Mouse (Mus musculus) kidney, postnatal 36 days (tissue): Measurements from ENCODE around the gene Gm20388.
"Not testable (repeated sequence)": the region's sequence is repeated elsewhere in the genome, so short reads cannot be mapped to it uniquely, and the experiment has no call there.

Experiments used
- DNase-seq, 2 experiments: peaks; one replicate each; pipeline ENCODE4 v3.0.0; 2021 to 2022; ENCODE audit warnings: mixed read lengths in 2 of 2

Gm20388 gene

GRCm38 (mm10) chr8:120321724-120322123 is 411.1 kb downstream of the Gm20388 start:
- DNase-seq: peak in 1 of 2 experiments; percentile 64

- DNase-seq: peak; percentile 69 to 75
These were observed 412.4 kb downstream of the Gm20388 start for GRCm38 (mm10) chr8:120322956-120323448.

GRCm38 (mm10) chr8:120324555-120324954 is 413.9 kb downstream of the Gm20388 start:
- DNase-seq: peak; percentile 59 to 68

GRCm38 (mm10) chr8:120325172-120325767 is 414.6 kb downstream of the Gm20388 start:
- DNase-seq: peak in 1 of 2 experiments; percentile 18

DNA sequence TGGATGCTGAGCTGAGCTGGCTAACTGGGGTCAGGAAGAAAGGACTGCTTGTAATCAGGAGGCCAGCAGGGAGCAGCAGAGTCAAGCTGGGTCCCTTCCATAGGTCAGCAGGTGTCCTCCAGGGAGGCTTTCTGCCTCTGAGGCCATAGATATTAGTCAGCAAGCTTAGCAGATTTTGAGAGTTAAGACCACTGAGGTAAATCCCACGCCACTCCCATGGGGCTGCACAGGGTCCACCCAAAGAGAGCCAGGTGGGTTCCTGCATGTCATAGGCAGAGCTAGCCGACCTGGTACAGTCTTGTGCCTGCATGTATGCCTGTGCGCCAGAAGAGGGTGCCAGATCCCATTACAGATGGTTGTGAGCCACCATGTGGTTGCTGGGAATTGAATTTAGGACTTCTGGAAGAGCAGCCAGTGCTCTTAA is 416.5 kb downstream of the Gm20388 start:
- peak; percentile 56 to 78 for DNase-seq

- no peak for DNase-seq
These were observed 417.9 kb downstream of the Gm20388 start for GRCm38 (mm10) chr8:120328361-120329022.

DNA sequence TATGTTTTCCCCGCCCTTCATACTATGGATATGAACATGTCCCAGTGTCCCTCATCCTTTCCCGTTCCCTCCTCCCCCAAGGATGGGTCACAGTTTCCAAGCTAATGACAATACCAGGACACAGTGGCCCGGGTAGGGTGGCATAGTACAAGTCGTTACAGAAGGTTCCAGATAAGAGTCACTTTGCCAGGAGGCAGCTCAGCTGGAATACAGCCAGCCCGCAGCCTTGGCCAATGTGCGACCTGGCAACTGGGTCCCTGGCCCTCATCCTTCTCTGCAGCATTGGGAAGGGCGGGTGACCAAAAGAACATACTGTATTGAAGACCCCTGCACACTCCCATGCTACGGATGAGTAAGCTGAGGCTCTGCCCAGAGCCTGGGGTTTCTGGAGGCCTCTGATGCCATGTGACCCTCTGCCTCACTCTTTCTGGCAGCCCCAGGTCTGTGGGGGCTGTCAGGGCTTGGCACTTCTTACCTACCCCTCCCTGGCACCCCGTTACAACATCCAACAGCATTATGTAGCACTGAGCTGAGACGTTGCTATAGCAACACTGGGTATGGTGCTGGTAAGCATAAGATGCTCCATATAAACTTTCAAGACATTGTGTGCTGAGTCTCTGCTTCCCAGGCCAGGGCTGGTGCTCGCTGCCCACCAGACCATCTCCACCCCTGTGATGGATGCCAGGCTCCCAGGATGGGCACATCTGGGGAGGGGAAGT is 418.5 kb downstream of the Gm20388 start:
- no peak for DNase-seq

GRCm38 (mm10) chr8:120331027-120331426 is 420.4 kb downstream of the Gm20388 start:
- no peak for DNase-seq

DNA sequence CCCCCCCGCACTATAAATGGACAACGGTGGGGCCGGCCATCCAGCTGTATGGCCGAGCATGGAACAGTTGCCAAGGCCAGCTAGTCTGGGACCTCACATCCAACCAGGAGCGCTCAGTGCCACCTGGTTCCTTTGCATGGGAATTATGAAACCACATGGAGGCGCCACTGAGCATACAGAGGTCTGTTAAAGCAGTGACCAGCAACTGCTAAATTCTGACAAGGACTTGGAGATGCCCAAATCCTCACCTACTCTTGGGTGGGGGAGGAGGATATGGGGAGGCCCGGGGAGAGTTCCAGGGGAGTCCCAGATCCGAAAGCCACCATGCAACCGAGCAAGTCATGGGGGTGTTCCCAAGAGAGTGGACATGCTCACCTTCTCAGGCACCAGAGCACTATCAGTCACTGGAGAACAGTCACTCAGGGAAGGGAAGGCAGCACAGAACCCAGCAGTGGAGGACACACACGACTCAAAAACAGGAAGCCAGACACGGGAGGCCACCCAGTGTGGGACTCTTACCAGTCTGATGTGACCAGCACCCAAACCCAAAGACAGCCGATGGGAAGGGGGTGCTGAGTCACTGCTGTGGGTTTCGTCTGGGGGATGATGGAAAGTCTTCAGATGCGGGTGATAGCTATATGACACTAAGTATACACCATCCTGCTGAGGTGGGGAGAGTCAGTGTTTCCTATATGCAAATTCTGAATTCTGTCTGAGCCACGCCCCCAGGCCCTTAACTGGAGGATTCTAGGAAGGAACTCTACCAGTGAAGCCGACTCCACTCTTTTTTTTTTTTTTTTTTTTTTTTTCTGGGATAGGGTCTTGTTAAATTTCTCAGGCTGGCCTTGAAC is 422.0 kb downstream of the Gm20388 start:
- DNase-seq: peak in 1 of 2 experiments; percentile 67

GRCm38 (mm10) chr8:120333681-120334080 is 423.0 kb downstream of the Gm20388 start:
- DNase-seq: no peak

DNA sequence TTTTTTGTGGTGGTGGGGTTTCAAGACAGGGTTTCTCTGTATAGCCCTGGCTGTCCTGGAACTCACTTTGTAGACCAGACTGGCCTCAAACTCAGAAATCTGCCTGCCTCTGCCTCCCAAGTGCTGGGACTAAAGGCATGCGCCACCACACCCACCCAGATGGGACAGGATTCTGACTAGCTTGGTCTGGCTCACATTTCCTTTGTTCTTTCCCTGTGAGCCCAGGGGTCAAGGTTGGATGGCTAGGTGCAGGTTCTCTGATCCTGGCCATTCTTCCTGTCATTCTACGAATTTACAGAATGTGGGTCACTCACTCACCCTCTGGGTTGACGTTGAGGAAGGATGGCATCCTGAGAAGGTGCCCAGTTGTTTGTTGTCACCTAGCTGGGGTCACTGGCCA is 423.6 kb downstream of the Gm20388 start:
- not testable (repeated sequence) for DNase-seq

- DNase-seq: peak in 1 of 2 experiments; percentile 60
These were observed 424.2 kb downstream of the Gm20388 start for GRCm38 (mm10) chr8:120334878-120335261.

GRCm38 (mm10) chr8:120335262-120336086 is 424.8 kb downstream of the Gm20388 start:
- DNase-seq: peak in 1 of 2 experiments; percentile 23

GRCm38 (mm10) chr8:120336087-120336380 is 425.4 kb downstream of the Gm20388 start:
- no peak for DNase-seq

GRCm38 (mm10) chr8:120336909-120337555 is 426.4 kb downstream of the Gm20388 start:
- DNase-seq: no peak

- DNase-seq: no peak
These were observed 427.0 kb downstream of the Gm20388 start for GRCm38 (mm10) chr8:120337627-120338026.

GRCm38 (mm10) chr8:120338678-120339077 is 428.0 kb downstream of the Gm20388 start:
- DNase-seq: no peak

GRCm38 (mm10) chr8:120339743-120340142 is 429.1 kb downstream of the Gm20388 start:
- peak; percentile 88 for DNase-seq

DNA sequence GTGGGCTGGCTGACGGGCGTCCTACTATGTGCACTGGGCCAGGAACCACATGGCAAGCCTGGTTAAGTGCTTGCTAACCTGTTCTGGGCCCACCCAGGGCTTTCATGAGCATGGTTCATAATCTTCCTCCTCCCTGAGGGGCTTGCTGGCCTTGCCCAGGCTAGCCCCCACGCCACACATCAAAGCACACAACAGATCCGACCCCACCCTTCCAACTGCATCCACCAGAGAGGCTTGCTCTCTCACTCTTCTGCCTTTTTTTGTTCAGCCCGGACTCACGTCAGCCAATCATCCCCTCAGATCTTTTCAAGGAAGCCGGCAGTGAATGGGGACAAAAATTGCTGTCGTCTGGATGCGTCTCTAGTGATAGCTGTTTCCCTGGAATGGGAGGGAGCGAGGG is 430.5 kb downstream of the Gm20388 start:
- DNase-seq: no peak

- no peak for DNase-seq
These were observed 432.4 kb downstream of the Gm20388 start for GRCm38 (mm10) chr8:120342847-120343548.

- DNase-seq: no peak
These were observed 432.9 kb downstream of the Gm20388 start for GRCm38 (mm10) chr8:120343582-120343981.
